Mouse (Mus musculus): ENCODE data around the gene Rlbp1.

- no peak for TF ChIP-seq POLR2A (IDR thresholded peaks at IDR 0.05; ENCODE audit: borderline replicate concordance, extremely low read depth, low read depth, low read length)
- no peak for TF ChIP-seq CTCF (IDR thresholded peaks at IDR 0.05; ENCODE audit: insufficient read depth, low read length)
Observed at GRCm38 (mm10) chr7:79386422-79387133, at the start of gene Rlbp1.

Measured in lung, adult 2 months (tissue).